Mouse (Mus musculus): ENCODE data around the gene Siglecg.
A peak's percentile ranks its signal among the peaks of the same experiment; 100 is the strongest.
"Not testable (repeated sequence)": the region's sequence is repeated elsewhere in the genome, so short reads cannot be mapped to it uniquely, and the experiment has no call there.

Siglecg gene

DNA sequence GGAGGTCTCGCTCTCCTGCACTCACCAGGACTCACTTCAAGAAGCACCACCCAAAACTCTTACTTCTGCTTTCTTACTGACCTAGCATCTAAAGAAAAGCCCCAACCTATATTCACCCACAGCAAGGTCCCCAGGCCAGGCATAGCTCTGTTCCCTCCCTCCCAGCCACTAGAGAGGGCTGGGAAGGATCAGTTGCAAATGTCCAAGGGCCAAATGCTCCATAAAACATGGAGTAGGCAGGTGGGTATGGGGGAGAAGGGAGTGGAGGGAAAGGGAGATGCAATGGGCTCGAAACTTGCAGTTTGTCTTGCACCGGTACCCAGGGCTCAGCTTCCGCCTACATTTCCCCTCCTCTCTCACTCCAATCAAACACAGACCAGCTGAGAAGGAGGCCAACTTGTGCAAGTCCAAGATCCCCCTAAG is at the start of gene Siglecg:
Gene Siglecg, plus strand, starts transcription at position 74 of the 423 bp plus-strand sequence.
- DNase-seq = no peak

DNA sequence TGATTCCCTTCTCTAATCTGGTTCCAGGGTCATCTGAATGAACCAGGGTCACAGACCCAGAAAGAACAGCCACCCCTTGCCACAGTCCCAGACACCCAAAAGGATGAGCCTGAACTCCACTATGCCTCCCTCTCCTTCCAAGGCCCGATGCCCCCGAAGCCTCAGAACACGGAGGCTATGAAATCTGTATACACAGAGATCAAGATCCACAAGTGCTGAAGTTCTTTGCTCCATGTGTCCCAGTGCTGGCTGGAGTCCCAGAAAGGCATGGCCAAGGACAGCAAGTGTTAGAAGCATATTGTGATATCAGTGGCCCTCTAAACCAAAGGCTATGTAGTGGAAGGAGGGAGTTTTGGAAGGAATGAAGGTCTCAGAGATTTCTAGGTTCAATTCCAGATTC is 49.4 kb upstream of the Siglecg start:
- no peak for DNase-seq

DNA sequence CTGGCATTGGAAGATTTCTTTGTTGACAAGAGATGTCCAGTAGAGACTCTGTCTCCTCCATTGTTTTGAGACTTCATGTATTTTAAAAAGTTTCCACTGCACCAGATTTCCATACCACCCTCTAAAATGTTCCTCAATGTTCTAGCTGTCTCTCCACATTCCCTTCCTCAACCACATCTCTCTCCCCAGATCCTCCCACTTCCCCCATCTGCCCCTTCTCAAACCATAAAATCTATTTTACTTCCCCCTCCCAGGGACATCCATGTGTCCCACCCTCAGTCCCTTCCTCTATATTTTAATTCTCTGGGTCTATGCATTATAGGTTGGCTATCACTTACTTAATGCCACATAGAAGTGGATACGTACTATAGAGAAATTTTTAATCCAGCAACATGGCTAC is 46.6 kb upstream of the Siglecg start:
- no peak for DNase-seq

DNA sequence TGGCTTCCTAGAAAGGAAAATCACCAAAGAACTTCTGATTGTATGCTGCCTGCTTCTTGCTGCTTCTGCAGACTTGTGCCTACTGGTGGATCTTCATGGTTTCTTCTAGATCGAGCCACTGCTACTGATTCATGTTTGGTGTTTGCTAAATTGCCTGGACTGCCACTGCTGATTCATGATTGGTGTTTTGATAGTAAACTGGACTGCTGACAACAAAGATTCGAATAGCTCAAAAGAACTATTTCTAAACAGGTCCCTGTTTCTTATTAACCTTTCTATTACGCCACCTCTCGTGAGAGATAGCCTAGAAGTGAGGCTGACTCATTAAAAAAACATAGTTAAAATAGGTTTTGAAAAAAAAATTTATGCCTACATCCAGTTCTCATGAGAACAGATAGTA is 46.0 kb upstream of the Siglecg start:
- DNase-seq = no peak

DNA sequence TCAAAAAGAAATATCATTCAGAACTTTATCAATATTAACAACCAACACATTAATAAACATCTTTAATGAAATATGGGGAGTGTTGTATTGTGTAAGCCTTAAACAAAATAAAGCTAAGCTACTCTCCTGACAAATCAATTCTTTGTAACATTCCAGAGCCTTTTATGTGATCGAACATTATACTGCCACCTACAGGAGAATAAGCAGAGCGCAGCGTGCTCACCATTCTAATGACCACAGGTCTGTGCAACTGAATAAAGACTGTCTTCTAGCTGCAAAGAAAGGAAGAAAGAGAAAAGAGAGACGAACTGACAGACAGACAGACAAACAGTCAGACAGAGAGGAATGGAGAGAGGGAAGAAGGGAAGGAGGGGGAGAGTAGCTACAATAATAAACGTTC is 29.8 kb upstream of the Siglecg start:
- DNase-seq = no peak

DNA sequence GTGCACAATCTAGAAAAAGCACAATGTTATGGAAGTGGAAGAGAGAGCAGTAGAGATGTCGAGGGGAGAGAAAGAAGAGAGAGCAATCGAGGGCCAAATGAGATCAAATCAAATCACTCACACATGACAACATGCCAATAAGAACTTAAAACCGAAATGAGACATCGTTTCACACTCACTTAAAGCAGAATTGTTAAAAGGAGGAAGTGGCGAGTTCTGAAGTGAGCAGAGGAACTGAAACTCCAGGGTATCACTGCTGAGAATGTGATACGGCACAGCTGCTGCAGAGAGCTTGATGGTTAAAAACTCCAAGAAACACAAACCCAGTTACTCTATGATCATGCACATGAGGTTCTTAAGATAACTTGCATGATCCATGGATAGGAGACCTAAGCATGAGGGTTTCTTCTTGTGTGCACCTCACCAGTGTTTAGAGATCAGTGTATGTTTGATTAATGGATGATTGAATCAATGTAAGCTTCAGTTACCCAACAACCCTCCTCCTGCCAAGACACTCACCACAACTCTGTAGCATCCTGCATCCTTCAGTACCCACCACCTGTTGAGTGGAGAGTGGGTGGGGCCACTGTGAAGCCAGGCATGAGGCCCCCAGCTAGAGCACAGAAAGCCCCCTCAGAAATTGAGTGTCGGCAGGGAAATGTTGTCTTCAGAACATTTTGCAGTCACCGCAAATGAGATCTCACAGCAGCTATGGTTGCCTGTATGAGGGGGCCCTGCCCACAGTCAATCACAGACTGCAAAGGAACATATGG is 15.5 kb upstream of the Siglecg start:
- no peak for DNase-seq

DNA sequence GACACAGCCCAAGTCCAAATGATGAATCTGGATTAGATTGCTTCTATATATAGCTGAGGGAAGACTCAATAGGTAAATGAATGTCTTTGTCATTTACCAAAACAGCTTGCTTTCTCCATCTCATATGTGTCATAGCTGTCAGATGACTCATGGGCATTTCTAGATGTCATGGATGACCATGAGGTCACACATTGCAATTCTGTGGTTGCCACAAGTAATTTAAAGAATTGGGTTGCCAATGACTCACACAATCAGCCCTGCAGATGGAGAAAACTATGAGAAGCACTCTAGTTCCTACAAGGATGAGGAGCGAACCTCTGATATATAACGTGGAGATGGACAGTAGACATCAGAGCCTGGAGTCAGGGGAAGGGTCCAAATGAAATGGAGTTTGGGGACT is 8.5 kb upstream of the Siglecg start:
- no peak for DNase-seq

DNA sequence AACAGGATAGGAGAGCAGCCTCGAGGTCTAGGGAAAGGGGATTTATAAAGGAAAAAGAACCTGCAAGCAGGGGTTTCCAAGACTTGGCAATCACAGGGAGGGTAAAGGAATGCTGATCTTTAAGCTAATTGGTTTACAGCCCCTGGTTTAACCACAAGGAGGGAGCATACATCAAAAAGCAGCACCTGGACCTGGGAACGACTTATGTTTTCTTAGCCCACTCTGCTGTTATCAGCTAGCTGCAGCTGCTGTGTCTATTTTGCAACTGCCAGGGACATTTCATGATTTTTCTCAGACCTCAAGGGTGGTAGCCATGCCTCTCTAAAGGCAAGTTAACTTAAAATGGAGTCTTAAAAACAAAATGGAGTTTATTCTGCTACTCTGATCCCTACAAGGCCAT is 5.3 kb upstream of the Siglecg start:
- no peak for DNase-seq

DNA sequence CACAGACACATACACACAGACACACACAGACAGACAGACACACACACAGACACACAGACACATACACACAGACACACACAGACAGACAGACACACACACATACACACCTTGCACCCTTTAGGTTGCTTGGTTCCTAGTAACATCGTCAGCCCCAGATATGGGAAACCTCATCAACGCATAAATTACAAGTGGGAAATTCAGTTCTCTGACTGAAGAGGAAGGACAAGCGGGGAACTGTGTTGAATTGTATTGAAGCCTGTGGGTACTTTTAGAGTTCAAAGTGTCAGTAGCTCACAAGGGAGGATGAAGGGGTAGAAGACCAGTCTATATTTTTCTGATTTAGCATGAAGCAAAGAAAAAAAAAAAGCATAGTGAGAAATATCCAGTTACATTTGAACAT is 431 bp upstream of the Siglecg start:
- DNase-seq = no peak

DNA sequence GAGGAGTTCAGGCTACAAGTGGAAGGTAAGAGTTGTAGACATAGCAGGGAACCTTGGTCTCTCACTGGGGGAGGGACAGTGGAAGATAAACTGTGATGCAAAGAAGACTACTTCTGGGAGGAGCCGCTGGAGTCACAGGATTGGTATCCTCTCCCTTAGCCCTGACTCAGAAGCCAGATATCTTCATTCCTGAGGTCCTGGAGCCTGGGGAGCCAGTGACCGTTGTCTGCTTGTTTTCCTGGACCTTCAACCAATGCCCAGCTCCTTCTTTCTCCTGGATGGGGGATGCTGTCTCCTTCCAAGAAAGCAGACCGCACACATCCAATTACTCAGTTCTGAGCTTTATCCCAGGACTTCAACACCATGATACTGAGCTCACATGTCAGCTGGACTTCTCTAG is 1.1 kb downstream of the Siglecg start:
- DNase-seq = no peak

DNA sequence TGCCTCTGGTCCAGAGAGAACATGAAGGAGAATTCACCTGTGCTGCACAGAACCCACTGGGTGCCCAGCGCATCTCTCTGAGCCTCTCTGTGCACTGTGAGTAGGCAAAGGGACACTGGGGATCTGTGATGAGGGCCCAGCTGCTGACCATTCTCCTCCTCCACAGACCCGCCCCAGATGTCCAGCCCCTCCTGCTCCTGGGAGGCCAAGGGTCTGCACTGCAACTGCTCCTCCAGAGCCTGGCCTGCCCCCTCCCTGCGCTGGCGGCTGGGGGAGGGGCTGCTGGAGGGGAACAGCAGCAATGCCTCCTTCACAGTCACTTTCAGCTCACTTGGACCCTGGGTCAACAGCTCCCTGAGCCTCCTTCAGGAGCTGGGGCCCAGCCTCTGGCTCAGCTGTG is 3.7 kb downstream of the Siglecg start:
- DNase-seq = not testable (repeated sequence)

DNA sequence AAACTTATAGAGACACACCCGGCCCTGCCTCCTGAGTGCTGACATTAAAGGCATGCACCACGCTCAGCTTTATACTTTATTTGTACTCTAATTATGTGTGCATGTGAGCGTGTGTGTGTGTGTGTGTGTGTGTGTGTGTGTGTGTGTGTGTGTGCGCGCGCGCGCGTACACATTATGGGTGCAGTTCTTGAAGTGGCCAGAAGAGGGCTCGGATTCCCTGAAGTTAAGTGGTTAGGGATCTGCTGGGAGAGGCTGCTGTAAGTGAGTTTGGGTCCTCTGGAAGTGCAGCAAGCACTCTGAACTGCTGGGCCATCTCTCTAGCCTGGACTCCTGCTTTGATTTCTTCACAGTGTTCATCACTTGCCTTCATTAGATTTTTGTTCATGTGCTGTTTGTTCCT is 9.3 kb downstream of the Siglecg start:
- DNase-seq = no peak

DNA sequence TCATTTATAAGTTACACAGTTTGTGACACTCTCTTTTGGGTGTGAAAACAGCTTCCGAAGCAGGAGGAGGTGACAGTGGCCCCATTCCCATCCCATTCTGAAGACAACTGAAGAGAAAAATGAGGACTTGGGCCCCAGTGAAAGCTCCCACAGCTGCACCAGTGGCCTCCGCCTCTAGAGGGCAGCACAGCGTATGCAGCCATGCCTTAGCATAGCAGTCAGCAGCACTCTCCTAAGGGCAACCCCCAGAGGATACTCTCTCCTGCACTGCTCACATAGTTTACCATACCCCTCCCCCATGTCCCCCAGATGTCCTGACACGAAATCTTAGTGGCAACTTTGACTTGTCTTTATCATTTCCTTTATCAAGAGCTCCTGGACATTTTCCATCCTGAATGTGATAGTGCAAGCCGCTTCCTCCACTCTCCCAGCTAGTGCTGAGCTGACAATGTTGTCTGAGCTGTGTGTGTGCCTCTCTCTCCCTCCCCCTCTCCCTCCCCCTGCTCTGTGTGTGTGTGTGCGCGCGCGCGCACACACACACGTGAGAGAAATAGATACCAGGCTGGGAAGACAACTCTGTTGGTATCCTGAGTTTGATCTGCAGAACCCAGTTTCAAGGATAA is 15.1 kb downstream of the Siglecg start:
- DNase-seq = peak; percentile 62

DNA sequence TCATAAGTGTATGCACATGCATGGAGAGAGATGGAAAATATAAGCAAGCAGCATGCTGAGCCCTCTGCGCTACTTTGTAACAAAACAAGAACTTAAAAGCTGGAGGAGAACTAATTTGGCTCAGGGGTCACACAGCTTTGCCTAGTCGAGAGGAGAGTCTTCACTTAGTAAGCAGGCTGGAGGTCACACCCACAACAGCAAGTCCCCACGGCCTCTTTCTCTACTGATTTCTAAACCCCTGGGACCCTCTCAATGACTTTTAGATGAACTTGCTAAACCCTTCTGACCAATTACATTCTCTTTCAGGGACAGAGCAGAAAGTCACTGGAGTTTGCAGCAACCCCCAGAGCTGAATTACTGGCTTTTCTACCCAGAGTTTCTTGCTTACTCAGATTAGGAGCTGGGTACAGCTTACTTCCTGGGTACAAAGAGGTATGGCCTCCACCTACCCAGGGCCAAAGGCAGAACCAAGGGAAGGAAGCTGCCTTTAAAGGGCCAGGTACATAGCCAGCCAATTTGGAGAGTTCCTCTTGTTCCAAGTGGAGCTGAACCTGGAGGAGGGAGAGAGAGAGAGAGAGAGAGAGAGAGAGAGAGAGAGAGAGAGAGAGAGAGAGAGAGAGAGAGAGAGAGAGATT is 16.1 kb downstream of the Siglecg start:
- DNase-seq = no peak

DNA sequence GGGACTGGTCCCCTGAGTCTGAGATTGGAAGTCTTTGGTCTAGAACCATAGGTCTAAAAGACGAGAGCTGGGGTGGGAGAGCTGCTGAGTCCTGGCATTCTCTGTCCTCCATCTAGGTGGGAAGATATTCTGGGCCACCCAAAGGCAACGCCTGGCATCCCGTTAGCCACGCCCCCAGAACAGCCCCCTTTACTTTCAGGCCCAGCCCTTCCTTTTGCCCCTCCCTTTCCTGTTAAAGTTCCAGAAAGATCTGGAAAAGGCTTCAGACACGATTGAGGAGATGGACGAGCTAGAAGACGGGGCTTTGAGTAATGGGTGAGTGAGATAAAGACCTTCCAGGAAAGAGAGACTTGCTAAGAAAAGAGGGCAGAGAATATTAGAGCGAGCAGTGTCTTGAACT is 19.4 kb downstream of the Siglecg start, which contains the start of gene Lim2:
Gene Lim2, plus strand, starts transcription at position 265 of the 400 bp plus-strand sequence.
- no peak for DNase-seq

DNA sequence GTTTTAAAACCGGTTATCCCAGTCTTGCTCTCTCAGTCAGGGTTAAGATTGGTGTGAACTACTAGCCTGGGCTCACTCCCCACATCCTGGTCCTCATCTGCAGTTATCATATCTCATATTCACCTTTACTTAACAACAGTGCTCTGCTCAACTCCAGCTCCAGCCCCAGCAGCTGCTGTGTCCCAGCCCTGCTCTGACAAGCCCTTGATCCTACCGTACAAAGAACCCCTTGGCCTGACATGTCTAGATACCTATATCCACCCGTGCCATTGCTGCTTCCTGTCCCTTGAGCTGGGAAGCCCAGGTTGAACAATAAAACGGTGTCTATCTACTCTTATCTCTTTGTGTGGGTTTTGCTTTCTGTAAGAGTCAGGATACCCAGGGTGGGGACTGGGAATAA is 21.5 kb downstream of the Siglecg start:
- DNase-seq = no peak

DNA sequence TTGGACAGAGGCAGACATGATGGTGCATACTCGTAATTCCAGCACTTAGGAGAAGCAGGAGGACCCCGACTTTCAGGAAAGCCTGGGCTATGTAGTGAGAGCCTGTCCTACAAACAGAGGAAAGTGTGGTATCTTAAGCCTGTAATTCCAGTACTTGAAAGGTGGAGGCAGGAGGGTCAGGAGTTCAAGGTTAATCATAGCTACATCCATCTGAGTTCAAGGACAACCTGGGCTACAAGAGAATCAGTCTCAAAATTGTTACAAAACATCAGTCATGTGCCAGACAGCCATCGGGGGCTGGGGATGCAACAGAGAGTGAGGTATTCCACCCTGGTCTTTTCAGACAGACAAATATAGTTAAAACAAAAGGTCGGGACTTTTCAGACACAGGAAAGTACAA is 24.9 kb downstream of the Siglecg start:
- no peak for DNase-seq

DNA sequence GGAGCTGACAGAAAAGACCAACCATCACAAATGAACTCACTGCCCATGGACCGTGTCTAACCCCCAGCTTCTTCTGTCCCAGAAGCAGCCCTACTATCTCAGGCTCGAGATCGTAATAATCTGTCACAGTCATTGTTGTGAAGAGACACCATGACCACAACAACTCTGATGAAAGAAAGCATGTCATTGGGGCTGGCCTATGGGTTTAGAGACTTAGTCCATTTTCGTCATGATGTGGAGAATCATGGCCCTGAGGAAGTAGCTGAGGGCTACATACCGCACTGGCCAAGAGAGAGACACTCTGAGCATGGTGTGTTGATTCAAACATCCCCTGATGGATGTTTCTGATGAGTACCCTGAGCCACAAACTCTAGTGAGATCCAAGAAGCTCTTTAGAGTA is 26.7 kb downstream of the Siglecg start:
- DNase-seq = no peak

DNA sequence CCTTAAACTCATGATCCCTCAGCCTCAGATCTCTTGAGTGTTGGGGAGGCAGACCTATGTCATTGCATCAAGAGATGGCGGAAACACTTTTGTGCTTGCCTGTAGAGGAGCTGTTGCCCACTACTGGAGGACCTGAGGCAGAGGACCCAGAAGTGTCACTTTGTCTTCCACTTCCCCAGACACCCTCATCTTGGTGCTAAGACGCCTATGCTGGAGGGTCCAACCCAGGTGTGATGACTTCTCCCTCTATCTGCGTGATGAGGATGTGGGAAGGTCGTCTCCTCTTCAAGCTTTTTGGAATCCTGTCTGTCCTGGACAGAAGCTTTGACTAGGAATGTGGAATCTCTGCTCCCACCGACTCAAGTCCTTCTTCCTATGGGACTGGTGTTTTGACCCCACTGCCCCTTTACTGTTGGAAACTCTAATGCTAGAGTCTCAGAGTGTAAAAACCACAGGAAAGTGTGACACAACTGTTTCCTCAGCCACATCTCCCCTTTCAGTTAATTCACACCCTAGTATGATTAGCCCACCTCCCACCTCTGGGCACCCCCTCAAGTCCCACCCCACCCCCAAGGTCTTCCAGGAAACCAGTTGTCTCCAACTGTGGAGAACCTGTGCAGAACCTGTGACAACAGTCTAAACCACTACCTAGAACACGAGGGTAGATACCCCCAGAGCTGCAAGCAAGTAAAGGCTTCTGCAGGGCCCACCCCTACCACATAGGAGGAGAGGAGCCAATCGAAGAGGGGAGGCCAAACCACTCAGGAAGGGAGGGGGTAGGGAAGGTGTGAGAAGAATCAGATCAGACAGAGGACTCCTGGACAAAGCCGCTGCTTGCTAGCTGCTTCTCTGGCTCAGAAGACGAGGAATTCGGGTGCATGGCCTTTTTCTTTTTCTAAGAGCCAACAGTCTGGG is 28.6 kb downstream of the Siglecg start, which contains the start of gene Nkg7:
Gene Nkg7, plus strand, starts transcription at position 733 of the 915 bp plus-strand sequence.
- no peak for DNase-seq

DNA sequence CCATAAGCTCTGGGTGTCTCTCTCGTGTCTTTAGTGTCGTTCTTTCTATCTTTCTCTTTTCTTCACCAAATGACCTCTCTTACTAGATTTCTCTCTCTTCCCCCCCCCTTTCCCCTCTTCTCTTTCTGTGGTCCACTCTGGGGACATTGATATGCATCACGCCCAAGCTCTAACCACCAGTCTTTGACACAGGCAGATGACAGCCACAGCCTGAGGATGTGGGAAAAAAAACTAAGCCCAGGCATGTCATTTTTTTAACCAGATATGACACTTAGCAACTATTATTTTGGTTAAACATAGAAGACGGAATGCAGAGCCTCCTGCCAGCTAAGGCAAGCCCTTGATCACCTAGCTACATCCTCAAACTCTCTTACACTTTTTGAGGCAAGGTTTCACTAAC is 30.6 kb downstream of the Siglecg start:
- DNase-seq = no peak

DNA sequence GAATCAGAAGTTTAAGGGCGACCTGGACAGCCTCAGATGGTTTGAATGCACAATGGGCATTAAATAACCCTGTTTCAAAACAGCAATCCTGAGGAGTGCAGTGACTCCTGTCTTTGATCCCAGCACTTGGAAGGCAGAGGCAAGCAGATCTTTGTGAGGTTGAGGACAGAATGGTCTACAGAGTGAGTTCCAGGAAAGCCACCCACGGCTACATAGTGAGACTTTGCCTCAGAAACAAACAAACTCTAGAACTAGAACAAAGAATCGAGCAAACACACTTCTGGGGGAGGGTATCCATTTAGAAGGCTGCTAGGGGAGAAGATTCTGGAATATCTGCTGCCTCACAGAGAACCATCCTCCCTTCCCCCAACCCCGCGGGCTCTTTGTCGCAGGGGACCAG is 32.5 kb downstream of the Siglecg start, which contains the start of gene Cldnd2:
Gene Cldnd2, plus strand, starts transcription at position 301 of the 400 bp plus-strand sequence.
- DNase-seq = no peak

DNA sequence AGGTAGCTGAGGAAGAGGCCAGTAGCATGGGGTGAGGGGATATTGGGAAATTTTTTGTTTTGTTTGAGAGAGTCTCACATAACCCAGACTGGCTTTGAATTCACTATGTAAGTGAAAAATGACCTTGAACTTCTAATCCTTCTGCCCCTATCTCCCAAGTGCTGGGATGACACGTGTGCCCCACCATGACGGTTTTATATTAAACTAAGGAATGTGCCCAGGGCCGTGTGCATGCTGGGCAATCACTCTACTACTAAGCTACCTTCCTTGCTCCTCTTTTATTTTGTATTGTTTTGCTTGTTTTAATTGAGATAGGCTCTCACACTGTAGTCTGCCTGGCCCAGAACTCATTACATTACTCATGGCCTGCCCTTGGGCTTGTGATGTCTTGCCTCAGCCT is 33.1 kb downstream of the Siglecg start:
- no peak for DNase-seq

DNA sequence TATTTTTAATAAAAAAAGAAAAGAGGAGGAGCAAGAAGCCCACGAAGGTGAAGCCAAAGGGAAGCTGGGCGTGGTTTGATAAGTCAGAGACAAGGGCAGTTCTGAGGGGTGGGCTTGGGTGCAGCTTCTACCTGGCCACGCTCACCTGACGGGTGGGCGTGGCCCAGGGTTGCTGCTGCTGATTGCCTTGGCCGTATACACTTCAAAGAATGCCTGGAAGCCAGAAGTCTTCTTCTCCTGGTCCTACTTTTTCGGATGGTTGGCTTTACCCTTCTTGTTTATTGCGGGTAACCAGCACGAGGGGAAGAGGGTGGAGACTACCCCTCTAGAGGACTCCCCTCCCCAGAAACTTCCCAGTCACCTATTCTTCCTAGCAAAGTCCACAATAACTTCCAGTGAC is 34.7 kb downstream of the Siglecg start:
- DNase-seq = peak; percentile 49

Data from cerebellum, adult 11-12 months (tissue).